Mouse (Mus musculus) embryonic fibroblast, embryonic 13.5 days (primary cell): Measurements from ENCODE around the gene Eva1b.

Experiments used
- CTCF ChIP-seq: IDR thresholded peaks from 2 replicates; pipeline ENCODE4 v1.5.1; 2011; ENCODE audit warnings: mild to moderate bottlenecking, control low read depth, low read length, moderate library complexity, borderline replicate concordance; ENCODE audit not compliant: insufficient read depth
- POLR2A ChIP-seq: IDR thresholded peaks from 2 replicates; pipeline ENCODE4 v1.6.1; 2011; ENCODE audit warnings: low read depth, mild to moderate bottlenecking, control low read depth, low read length, moderate library complexity

DNA sequence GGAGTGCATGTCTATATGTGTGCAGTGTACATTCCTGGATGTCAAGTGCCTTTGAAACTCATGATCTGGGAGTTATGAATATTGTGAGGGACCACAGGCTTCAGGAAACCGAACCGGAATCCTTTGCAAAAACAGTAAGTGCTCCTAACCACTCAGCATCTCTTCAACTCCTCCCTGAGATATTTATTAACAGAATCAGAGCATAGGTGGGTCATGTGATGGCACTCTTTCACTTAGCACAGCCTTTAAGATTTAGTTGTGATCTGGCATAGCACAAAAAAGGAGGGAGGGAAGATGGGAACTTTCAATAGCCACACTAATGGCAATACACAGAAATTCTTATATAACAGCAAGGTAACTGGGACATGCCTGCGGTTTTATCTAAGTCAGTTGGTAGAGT, 39.6 kb downstream of the Eva1b start:
- TF ChIP-seq CTCF (no peak), POLR2A (no peak)
